Mouse (Mus musculus) adrenal gland, postnatal 25 days (tissue): ENCODE measurements at regions not wholly inside any gene's neighbourhood (a gene's known extent, or its start where the extent isn't known, plus 50 kb on each side); places are given as distances from the start of the nearest gene placed in this dataset.
"Not testable (repeated sequence)": the region's sequence is repeated elsewhere in the genome, so short reads cannot be mapped to it uniquely, and the experiment has no call there.

Experiments
- DNase-seq: peaks from one replicate; pipeline ENCODE4 v3.0.0; 2021; ENCODE audit warnings: mixed read lengths

DNA sequence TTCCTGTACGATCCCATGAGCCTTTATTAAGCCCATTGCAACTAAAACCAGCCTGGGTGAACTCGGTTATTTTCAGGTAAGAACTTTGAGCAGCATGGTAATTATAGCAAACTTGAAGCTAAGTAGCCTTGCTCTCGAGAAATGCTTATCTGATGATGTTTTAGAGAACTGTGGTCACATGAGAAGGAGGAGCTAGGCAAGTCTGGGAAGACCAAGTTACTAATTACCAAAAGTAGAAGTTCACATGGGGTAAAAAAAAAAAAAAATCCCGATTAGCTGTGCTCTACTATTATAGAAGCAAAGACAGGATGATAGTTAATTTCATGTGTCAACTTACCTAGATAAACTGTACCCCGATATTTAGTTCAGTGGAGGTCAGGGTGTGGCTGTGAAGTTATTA lies 68.0 kb upstream of the Tbl1xr1 start:
- DNase-seq, result no peak

DNA sequence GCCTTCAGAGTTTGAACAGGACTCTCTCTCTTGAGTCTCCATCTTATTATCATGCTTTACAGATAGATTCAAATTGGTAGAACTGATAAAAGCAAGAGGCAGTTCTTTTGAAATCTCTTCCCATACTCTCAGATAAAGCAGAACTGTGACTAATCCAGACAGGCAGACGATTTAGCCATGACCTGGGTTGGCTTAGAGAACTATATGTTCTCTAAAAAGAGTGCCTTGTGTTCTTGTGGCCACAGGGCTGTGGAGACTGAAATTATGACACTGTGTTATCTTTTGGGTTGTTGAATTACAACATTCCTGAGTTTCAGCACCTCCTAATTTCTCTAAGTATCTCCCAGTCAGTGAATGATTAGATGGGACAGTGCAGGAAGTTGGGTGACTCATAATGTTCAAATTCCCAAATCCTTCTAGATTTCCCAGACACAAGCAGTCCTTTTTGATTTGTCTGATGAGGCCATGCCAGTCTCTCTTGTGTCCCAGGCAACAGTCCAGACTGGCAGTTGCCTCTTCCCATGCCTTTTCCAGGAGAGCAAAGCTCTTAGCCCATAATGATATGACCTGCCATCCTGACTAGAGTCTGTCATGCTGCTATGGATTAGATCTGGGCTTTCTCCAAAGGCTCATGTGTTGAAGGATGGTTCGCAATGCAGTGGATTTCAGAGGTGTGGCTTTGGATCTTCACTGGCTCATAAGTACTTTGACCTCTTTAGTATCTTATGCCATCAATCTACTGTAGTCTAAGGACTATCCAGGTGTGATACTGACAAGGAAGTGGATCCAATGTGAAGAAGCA lies 66.4 kb upstream of the Tbl1xr1 start:
- DNase-seq, result no peak

DNA sequence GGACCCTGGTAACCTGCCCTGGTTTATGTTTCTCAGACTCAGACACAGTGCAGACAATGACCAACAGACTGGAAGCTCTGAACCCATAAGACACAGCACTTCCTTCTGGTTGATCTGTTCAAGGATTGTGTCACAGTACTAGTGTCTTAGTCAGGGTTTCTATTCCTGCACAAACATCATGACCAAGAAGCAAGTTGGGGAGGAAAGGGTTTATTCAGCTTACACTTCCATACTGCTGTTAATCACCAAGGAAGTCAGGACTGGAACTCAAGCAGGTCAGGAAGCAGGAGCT lies 65.8 kb upstream of the Tbl1xr1 start:
- not testable (repeated sequence) for DNase-seq

DNA sequence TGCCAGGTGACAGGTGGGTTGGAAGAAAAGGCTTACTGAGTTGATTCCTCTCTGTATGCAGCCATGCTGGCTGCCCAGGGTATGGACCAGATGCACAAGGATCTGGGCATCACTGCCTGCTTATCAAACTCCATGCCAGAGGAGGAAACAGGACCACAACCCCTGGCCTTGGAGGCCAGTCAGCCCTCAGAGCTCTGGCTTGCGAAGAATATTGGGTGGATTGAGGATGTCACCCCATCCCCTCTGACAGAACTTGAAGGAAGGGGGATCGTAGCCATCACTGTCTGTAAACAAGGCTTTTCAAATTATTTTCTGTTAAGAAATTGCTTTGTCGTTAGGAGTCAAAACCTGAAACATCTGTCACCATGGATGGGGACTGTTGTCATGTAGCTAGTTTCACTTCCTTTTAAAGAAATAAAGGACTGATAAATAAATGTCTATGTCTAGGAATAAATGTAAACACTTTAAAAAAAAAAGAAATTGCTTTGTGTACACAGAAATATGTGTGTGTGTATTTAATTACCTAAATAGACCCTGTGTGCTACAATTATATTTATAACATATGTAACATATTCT lies 55.0 kb upstream of the Tbl1xr1 start:
- no peak for DNase-seq

DNA sequence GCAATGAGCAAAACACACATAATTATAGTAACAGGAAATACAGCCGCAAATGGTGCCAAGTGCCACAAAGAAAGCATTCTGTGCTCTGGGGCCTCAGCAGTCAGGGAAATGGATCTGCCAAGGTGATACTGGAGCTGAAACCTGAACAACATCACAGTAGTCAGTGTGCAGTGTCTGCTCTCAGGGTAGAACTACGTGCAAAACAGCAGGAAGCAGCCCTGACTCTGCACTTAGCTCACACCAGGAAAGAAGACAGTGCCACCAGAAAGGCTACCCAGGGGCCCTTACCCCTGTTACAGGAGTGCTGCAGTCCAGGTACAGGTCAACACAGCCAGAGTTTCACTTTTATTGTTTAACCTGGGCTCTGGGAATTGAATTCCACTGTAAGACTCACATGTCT lies 54.0 kb upstream of the Tbl1xr1 start:
- no peak for DNase-seq

DNA sequence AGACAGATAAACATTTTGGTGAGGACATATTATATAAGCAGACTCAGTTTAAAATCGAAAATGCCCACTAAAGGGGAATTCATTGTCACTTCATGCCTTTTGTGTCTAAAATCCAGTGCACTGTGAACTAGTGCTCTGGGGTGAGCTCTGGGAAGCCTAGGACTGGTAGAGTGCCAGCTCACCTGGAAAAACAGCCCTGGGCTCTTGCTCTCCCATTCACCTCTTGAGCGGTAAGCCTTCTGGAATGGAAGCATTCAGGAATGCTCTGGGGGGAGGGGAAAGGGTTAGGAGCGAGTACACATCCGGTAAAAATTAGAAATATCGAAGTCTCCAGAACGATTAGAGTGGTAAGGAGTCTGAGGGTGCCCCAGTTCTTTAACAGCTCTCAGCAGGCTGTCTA lies 53.4 kb upstream of the Tbl1xr1 start:
- DNase-seq, result no peak

DNA sequence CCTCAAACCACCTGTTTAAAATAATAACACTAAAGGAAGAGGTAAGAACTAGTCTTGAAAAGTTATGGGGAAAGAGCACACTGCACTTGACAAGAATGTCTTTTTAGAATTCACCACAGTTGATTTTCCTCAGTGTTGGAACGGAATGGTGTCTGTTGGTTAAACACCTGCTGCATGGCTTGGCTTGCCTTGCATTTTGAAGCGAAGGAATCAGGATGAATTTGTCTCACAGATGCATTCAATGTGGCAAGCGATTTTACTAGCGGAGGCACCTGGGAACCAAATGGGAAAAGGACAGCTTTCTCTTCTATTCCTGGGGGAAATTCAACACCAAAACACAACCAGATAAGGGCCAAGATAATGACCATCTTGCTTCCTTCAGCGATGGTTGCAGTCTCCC lies 52.9 kb upstream of the Tbl1xr1 start:
- DNase-seq, result no peak

DNA sequence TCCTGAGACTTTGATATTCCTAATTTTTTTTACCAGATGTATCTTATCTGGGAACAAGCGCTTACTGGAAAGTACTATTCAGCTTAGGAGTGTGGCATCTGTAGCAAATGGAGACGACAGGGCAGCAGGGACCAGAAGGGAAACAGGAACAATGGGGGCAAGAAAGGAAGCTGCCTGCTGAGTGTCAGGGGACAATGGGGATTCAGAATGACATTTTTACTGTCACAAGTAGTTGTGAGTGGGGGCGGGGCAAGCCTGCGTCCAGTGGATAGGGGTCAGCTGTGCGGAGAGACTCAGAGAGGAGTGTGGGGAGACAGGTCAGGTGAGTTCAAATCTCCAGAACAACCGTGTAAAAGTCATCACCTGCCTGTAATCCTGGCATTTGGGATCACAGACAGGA lies 52.3 kb upstream of the Tbl1xr1 start:
- no peak for DNase-seq

DNA sequence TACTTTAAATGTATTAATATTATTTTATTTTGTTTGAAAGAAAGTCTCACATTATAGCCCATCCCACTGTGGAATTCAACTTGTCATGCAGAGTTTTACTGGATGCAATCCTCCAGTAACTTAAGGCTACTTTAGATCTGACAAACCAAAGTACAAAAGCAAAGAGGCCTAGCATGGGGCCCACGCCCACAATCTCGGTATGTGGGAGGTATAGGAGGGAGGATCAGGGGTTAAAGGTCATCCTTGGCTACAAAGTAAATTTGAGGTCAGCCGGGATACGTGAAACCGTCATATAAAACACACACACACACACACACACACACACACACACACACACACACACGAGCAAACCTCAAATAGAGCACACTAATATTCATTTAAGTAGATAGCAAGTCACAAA lies 51.3 kb upstream of the Tbl1xr1 start:
- no peak for DNase-seq

DNA sequence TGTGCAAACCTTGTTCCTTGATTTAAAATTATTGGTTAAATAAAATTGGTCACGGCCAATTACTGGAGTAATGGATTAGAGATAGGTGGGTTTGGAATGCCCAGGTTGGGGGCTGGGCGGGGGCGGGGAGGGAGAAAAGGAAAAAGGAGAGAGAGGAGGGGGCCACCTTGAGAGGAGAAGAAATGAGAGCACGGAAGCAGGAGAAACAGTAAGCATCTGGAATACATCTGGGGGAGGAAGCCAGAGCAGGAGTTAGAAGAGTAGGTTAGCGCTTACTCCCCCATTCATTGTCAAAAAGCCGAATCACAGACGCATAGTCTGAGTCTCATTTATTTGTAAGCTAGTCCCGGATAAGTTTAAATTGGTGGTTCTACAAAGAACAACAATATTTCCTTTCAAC lies 50.8 kb upstream of the Tbl1xr1 start:
- DNase-seq, result no peak
